Mouse (Mus musculus): ENCODE measurements around the gene Spaca4.

The Spaca4 gene

DNA sequence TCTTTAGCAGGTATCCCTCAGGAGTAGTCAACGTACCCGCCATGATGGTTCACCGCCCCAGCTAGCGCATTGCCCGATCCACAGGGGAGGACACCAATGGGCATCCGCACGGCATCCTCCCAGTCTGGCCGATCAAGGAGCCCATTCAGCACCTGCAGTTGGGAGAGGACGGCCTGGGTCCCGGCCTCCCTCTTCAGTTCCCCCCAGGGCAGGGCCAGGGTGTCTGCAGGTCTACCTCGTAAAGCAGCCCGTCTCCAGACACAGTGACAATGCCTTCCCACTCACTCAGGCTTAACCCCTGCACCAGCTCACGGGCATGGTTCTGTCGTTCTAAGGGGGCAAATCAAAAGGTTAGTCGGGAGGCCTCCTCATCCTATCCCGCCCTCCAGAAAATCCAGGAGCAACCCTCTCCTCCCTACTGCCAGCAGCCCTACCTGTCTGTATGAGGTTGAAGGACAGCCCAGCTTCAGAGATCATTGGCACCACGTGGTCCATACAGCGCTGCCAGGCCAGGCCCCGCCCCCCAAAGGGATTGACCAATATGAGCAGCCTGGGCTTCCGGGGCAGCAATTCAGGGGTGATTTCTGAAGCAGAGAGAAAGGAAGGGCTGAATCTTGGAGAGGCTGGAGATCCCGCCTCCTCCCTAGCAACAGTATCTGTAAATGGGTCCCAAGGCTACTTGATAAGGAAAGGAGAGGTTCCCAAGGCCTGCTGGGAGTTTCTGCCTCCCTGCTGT, 13.4 kb downstream of the Spaca4 start:
- no peak for DNase-seq (ENCODE audit: low spot score in 2 of 2)

- no peak for DNase-seq (ENCODE audit: low spot score in 2 of 2)
These were observed 14.1 kb downstream of the Spaca4 start for GRCm38 (mm10) chr7:45711316-45712021.

DNA sequence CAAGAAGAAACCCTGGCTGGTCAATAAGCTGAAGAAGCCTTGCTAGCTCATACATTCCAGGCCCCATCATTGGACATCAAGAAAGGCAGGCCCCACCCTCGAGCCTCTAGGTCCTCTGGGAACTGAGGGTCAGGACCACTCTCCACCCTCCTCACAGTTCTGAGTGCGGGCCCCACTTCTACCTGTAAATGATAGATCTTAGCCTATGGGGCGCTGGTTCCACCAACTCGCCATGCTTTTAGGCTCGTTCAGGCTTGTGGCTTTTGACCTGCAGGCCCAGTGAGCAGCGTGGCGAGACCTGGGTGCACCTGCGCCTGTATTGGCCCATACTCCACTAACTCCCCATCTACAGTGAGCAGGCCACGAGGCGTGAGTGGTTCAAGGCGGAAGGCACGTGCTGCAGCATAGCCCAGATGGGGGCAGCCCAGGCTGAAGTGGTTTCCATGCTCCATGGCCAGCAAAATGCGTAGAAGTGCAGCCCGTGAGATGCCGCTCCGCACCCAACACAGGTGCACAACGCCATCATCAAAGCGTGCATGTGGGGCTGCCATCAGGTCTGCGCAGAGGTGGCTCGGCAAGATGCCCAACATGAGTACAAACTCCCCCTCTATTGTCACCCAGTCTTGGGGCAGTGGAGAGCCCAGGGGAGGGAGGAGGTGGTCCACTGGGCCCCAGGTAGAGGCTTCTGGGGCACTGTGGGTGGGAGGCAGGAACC, 15.0 kb downstream of the Spaca4 start:
- no peak for DNase-seq (ENCODE audit: low spot score in 2 of 2)

GRCm38 (mm10) chr7:45709677-45710355, 15.8 kb downstream of the Spaca4 start:
- DNase-seq (ENCODE audit: low spot score in 2 of 2) = no peak

DNA sequence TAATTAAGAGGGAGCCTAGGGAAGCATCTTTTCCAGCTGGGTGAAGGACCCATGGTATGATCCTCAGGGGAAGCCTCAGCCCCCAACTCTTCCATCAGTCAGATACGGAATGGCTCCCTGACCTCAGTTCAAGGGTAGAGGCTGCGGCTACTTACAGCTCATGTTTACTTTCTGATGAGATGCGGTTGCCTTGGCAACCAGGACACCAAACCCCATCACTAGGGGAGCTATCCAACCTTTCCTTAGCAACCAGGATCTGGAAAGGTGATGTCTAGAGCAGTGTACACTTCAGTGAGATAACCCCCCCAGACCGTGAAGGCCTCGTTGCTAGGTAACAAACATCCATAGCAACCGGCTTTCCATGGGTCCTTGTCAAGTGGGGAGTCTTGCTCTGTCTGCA, 16.6 kb downstream of the Spaca4 start:
- no peak for DNase-seq (ENCODE audit: low spot score in 2 of 2)

DNA sequence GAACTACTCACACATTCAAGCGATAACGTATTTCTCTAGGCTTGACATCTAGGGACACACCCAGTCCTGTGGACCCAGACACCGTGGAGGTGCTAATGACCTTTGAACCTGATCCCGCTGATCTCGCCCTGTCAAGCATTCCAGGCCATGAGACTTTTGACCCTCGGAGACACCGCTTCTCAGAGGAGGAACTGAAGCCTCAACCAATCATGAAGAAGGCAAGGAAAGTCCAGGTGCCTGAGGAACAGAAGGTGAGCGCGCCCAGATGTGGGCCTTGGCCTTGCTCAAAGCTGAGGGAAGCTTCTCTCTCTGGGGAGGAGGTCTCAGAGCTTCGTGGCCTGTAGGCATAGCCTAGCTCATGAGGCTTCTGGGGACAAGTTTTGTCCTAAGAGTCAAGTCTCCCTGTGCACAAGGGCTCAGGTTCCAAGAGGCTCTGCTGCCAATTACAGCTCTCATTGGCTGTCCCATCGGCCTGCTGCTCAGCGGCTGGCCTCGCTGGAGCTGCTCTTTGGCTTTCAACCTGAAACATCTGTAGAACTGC, 17.3 kb downstream of the Spaca4 start:
- no peak for DNase-seq (ENCODE audit: low spot score in 2 of 2)

GRCm38 (mm10) chr7:45707375-45707967, 18.1 kb downstream of the Spaca4 start:
- DNase-seq (ENCODE audit: low spot score in 2 of 2) = peak; percentile 93 to 97

DNA sequence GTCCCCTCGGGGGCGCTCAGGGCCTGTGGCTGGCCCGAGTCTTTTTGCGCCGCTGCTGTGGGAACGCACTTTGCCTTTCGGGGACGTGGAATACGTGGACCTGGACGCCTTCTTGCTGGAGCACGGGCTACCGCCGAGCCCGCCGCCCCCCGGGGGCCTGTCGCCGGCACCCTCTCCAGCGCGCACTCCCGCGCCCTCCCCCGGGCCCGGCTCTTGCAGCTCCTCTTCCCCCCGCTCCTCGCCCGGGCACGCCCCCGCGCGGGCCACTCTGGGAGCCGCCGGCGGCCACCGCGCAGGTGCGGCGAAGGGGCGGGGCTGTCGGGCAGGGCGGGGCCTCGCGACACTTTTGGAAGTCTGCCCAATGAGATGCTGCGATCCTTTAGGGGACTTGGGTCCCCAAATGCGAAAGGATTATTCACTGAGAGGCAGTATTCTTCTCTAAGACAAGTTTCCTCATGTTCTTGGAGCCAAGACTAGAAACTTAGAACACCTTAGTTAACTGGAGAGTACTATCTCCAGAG, 18.8 kb downstream of the Spaca4 start:
- peak; percentile 75 to 83 for DNase-seq (ENCODE audit: low spot score in 2 of 2)

GRCm38 (mm10) chr7:45705873-45706281, 19.7 kb downstream of the Spaca4 start:
- peak; percentile 70 to 84 for DNase-seq (ENCODE audit: low spot score in 2 of 2)

GRCm38 (mm10) chr7:45705443-45705864, 20.2 kb downstream of the Spaca4 start:
- no peak for DNase-seq (ENCODE audit: low spot score in 2 of 2)

GRCm38 (mm10) chr7:45704730-45705442, 20.7 kb downstream of the Spaca4 start, which contains the start of gene Dbp:
Gene Dbp, plus strand, starts transcription at chr7:45705088.
- DNase-seq (ENCODE audit: low spot score in 2 of 2) = peak; percentile 99 to 100

GRCm38 (mm10) chr7:45704046-45704559, 21.5 kb downstream of the Spaca4 start:
- DNase-seq (ENCODE audit: low spot score in 2 of 2) = peak; percentile 72 to 87

DNA sequence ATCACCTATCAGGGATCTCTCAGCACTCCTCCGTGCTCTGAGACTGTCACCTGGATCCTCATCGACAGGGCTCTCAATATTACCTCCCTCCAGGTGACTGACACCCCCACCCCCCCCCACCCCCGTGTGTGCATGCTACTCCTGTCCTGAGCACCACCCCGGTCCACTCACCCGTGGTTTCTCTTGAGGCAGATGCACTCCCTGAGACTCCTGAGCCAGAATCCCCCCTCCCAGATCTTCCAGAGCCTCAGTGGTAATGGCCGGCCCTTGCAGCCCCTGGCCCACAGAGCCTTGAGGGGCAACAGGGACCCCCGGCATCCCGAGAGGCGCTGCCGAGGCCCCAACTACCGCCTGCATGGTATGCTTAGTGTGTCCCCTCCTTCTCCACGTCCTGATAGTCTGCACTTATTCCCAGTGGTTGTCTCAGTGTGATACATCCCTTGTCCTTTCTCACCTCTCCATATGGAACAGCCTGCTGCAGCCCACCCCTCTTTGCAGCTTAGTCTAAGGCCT, 22.0 kb downstream of the Spaca4 start:
- no peak for DNase-seq (ENCODE audit: low spot score in 2 of 2)

- no peak for DNase-seq (ENCODE audit: low spot score in 2 of 2)
These were observed 22.6 kb downstream of the Spaca4 start for GRCm38 (mm10) chr7:45702809-45703520.

DNA sequence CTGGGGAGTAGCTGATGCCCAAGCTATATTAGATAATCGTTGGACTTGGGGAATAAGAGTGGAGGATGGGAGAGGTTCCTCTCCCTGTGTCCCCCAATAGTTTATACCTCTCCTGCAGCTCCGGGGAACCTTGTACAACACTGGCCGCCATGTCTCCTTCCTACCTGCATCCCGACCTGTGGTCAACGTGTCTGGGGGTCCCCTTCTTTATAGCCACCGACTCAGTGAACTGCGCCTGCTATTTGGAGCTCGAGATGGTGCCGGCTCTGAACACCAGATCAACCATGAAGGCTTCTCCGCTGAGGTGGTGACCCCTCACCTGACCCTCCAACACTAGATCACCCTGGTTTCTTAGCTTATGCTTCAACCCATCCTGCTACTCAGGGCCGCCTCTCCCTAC, 23.3 kb downstream of the Spaca4 start:
- DNase-seq (ENCODE audit: low spot score in 2 of 2) = no peak

DNA sequence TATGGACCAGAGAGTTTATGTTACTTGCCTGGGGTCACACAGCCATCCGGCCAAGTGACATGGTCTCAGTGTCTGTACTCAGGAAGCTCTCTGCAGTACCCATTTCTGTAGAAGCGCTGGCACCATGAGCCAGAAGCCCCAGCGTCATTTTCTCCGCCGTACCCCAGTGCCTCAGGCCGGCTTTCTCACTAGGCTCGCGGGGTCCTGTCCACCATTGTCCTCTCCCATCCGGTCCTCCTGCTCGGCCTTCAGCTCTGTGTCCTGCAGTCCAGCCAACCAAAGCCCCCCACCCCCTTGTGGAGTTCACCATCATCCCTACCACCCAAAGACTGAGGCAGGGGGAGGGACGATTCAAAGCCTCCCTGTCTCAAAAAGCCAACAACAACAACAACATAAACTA, 24.0 kb downstream of the Spaca4 start:
- DNase-seq (ENCODE audit: low spot score in 2 of 2) = no peak

DNA sequence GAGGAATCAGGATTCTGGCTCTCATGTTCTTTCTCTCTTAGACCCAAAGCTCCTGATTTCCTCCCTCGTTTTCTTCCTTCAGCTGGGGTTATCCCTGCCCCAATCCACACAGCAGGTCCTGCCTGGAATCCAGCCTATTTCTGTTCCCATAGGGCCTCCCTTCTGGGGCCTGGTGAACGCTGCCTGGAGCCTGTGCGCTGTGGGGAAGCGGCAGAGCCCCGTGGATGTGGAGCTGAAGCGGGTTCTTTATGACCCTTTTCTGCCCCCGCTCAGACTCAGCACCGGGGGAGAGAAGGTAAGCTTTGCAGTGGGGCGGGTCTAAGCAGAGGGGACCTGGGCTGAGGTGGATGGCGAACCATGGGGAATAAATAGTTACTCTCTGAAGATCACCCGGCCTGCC, 24.5 kb downstream of the Spaca4 start:
- DNase-seq (ENCODE audit: low spot score in 2 of 2) = no peak

GRCm38 (mm10) chr7:45700301-45701015, 25.2 kb downstream of the Spaca4 start:
- DNase-seq (ENCODE audit: low spot score in 2 of 2) = peak; percentile 79 to 89
